Mouse (Mus musculus) hindbrain, embryonic 11.5 days (tissue): ENCODE measurements around the gene Aif1. TPM values are rescaled to one million over a fixed set of nuclear protein-coding genes. Genes with fewer than 3 reads are reported as not detected.

ENCODE experiments used
- ATAC-seq: fragments of 200-750 bp; cut with Nextera tagmentation; 2 replicates; pipeline ENCODE4 v1.8.0; 2017; ENCODE audit warnings: mild to moderate bottlenecking, moderate TSS enrichment, moderate library complexity; ENCODE audit not compliant: low FRiP score
- DNase-seq: peaks from one replicate; pipeline ENCODE4 v3.0.0-alpha.2; 2015; ENCODE audit warnings: low spot score
- H3K27ac ChIP-seq: fragments of 300-500 bp; sonication (generic); 2 replicates; pipeline ENCODE4 v1.5.1; 2014; ENCODE audit warnings: mild to moderate bottlenecking, low read depth, low read length
- H3K27me3 ChIP-seq: fragments of 300-500 bp; sonication (generic); 2 replicates; pipeline ENCODE4 v1.6.1; 2014; ENCODE audit warnings: mild to moderate bottlenecking, low read length, moderate library complexity, mixed read lengths; ENCODE audit not compliant: control insufficient read depth, insufficient read depth
- H3K36me3 ChIP-seq: fragments of 300-500 bp; sonication (generic); 2 replicates; pipeline ENCODE4 v1.6.1; 2014; ENCODE audit warnings: mild to moderate bottlenecking, low read length, moderate library complexity, mixed read lengths; ENCODE audit not compliant: control insufficient read depth, insufficient read depth
- H3K4me1 ChIP-seq: fragments of 300-500 bp; sonication (generic); replicated peaks from 2 replicates; pipeline ENCODE4 v1.6.1; 2014; ENCODE audit warnings: low read length, mixed read lengths; ENCODE audit not compliant: control insufficient read depth, insufficient read depth
- H3K4me2 ChIP-seq: fragments of 300-500 bp; sonication (generic); replicated peaks from 2 replicates; pipeline ENCODE4 v1.6.1; 2014; ENCODE audit warnings: mild to moderate bottlenecking, low read depth, low read length
- H3K4me3 ChIP-seq: fragments of 300-500 bp; sonication (generic); 2 replicates; pipeline ENCODE4 v1.5.1; 2014; ENCODE audit warnings: low read depth, low read length
- H3K9ac ChIP-seq: fragments of 300-500 bp; sonication (generic); 2 replicates; pipeline ENCODE4 v1.6.1; 2014; ENCODE audit warnings: low read depth, low read length
- H3K9me3 ChIP-seq: fragments of 300-500 bp; sonication (generic); 2 replicates; pipeline ENCODE4 v1.6.1; 2016; ENCODE audit warnings: low read length; ENCODE audit not compliant: control insufficient read depth
- WGBS: fragments of 180-500 bp; shearing (Covaris S2); extraction: QIAGEN DNeasy Blood & Tissue Kit; methylation state at CpG from one replicate; pipeline ENCODE4 v1.1.7; 2014; 5-methylcytosine and 5-hydroxymethylcytosine counted together
- polyA plus RNA-seq: library from polyadenylated mRNA; unstranded; fragments of >200 nt; fragmentation: Nextera tagmentation; extraction: Ambion mirVana; gene quantifications from 2 replicates; pipeline ENCODE4 v1.2.1, GENCODE M21; 2014

Gene Aif1
- 6.1 and 8.4 TPM in 2 replicates for polyA plus RNA-seq

DNA sequence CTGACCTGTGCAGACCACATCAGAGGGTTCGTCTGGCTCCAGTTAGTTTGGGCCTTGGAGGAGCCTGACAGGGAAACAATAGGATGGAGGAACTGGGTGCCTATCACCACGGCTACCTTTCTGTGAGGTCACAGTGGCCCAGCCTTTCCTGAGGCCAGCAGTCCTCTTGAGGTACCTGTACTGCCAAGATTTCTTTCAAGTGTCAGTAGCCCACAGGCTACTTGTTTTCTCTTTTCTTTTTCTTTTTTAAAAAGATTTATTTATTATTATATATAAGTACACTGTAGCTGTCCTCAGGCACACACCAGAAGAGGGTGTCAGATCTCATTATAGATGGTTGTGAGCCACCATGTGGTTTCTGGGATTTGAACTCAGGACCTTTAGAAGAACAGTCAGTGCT, at the start of gene Aif1:
Gene Aif1 (minus strand): TSS at position 101 of the 400 bp plus-strand sequence.
- Histone ChIP-seq H3K36me3 (no peaks in the 10 kb centered on the region), H3K9me3 (no peaks in the 10 kb centered on the region), H3K4me1 (no peaks in the 10 kb centered on the region), H3K4me2 (no peak within 1 kb of the TSS), H3K27me3 (no peaks in the 10 kb centered on the region), H3K27ac (no peak within 1 kb of the TSS), H3K4me3 (no peak within 1 kb of the TSS), H3K9ac (no peak within 1 kb of the TSS)
- WGBS = 42% methylated on average over 2 of the region's 2 CpGs
- ATAC-seq (no peak), DNase-seq (no peak)

GRCm38 (mm10) chr17:35225456-35225855, 49.6 kb upstream of the Aif1 start:
- Histone ChIP-seq H3K4me1 (no peaks in the 10 kb centered on the region), H3K4me3 (no peak overlapping the region), H3K36me3 (0 out of 2 replicates have a peak, but pooled peaks cover 5% of the 10 kb centered on the region), H3K9ac (no peak overlapping the region), H3K9me3 (no peaks in the 10 kb centered on the region), H3K27me3 (no peaks in the 10 kb centered on the region), H3K27ac (no peak overlapping the region), H3K4me2 (no peak overlapping the region)
- whole genome bisulfite sequencing = 92% methylated on average over 5 of the region's 5 CpGs
- ATAC-seq (no peak), DNase-seq (no peak)

GRCm38 (mm10) chr17:35224641-35225040, 48.8 kb upstream of the Aif1 start:
- WGBS = 96% methylated on average over 4 of the region's 4 CpGs
- DNase-seq (no peak), ATAC-seq (no peak)
- no peak overlapping the region for H3K9ac ChIP-seq
- no peaks in the 10 kb centered on the region for H3K9me3 ChIP-seq
- no peak overlapping the region for H3K27ac ChIP-seq
- 0 out of 2 replicates have a peak, but pooled peaks cover 5% of the 10 kb centered on the region for H3K36me3 ChIP-seq
- no peaks in the 10 kb centered on the region for H3K27me3 ChIP-seq
- no peaks in the 10 kb centered on the region for H3K4me1 ChIP-seq
- H3K4me2 ChIP-seq = no peak overlapping the region
- no peak overlapping the region for H3K4me3 ChIP-seq

- Histone ChIP-seq H3K27me3 (no peaks in the 10 kb centered on the region), H3K4me1 (no peaks in the 10 kb centered on the region), H3K9me3 (no peaks in the 10 kb centered on the region), H3K36me3 (0 out of 2 replicates have a peak, but pooled peaks cover 5% of the 10 kb centered on the region), H3K4me2 (no peak overlapping the region), H3K4me3 (no peak overlapping the region), H3K27ac (no peak overlapping the region), H3K9ac (no peak overlapping the region)
- WGBS = 79% methylated on average over 6 of the region's 6 CpGs
- ATAC-seq (no peak), DNase-seq (no peak)
Observed at GRCm38 (mm10) chr17:35222299-35222698, 46.4 kb upstream of the Aif1 start.

- WGBS = 73% methylated on average over 26 of the region's 28 CpGs
- Histone ChIP-seq H3K4me3 (no peak within 1 kb of the TSS), H3K4me2 (no peak within 1 kb of the TSS), H3K27ac (no peak within 1 kb of the TSS), H3K36me3 (0 out of 2 replicates have a peak, but pooled peaks cover 5% of the 10 kb centered on the region), H3K27me3 (no peaks in the 10 kb centered on the region), H3K9ac (no peak within 1 kb of the TSS), H3K9me3 (no peaks in the 10 kb centered on the region), H3K4me1 (no peaks in the 10 kb centered on the region)
- ATAC-seq (no peak), DNase-seq (no peak)
Observed at GRCm38 (mm10) chr17:35220156-35220952, 44.5 kb upstream of the Aif1 start, which contains the start of gene Gm16181. Gene Gm16181, plus strand, starts transcription at chr17:35220834.

DNA sequence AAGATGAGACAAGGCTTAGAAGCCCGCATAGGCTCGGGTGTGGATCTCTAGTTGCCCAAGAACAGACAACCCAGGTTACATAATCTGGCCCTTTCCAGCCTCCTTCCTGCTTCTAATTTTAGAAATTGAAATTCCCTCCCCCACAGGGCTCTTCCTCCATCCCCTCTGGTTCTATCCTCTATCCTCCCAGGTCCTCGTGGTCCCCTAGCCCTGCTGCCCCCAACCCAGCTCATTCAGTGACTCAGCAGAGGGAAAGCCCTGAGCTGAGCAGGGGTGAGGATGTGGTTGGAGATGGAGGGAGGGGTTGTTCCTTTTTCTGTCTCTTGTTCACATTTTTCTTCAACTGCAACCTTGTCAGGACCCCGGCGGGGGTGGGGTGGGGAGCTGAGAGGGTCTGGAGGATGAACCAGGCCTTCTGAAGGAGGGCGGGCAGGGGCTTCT, 43.8 kb upstream of the Aif1 start:
- no peaks in the 10 kb centered on the region for H3K36me3 ChIP-seq
- WGBS = 92% methylated on average over 6 of the region's 6 CpGs

DNA sequence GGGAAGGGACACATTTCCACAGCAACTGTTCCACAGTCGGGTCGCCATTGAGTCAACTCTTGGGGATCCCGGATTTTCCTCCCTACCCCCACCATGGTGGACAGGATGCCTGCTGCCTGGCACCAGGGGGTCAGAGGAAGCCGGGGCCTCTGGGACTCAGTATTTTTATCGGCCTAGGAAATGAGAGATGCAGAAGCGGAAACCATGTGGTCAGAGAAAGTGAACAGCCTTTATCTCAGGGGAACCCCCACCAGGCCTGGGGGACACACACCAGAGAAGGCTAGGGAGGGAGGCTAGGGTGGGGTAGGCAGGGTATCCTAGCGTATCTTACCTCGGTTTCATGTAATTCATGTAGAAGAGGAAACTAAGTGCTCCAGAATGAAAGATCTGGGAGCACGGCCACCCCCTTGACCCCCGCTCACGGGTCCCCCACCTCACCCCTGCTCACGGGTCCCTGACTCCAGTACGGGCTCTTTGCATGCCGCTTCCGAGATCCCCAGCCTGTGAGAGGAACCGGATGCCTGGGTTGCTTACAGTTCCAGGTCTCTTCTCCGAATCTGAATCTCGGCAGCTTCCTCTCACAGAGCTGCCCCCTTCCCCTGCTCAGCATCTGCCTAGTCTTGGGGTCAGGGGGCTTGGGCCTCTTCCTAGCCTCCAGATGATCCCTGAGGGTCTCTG, 42.8 kb upstream of the Aif1 start:
- H3K4me1 ChIP-seq = no peaks in the 10 kb centered on the region
- H3K9me3 ChIP-seq = no peaks in the 10 kb centered on the region
- no peak overlapping the region for H3K27ac ChIP-seq
- no peaks in the 10 kb centered on the region for H3K27me3 ChIP-seq
- H3K36me3 ChIP-seq = no peaks in the 10 kb centered on the region
- no peak overlapping the region for H3K9ac ChIP-seq
- no peak for DNase-seq
- ATAC-seq = no peak
- WGBS = 85% methylated on average over 18 of the region's 18 CpGs
- H3K4me2 ChIP-seq = no peak overlapping the region
- H3K4me3 ChIP-seq = no peak overlapping the region

More for the DNA sequence above, 43.8 kb upstream of the Aif1 start:
- no peak overlapping the region for H3K4me3 ChIP-seq
- H3K4me1 ChIP-seq = no peaks in the 10 kb centered on the region
- DNase-seq (no peak), ATAC-seq (no peak)
- H3K27me3 ChIP-seq = no peaks in the 10 kb centered on the region
- no peak overlapping the region for H3K9ac ChIP-seq
- no peak overlapping the region for H3K4me2 ChIP-seq
- H3K27ac ChIP-seq = no peak overlapping the region
- no peaks in the 10 kb centered on the region for H3K9me3 ChIP-seq

- no peak overlapping the region for H3K4me3 ChIP-seq
- ATAC-seq = no peak
- H3K4me1 ChIP-seq = no peaks in the 10 kb centered on the region
- no peak overlapping the region for H3K27ac ChIP-seq
- DNase-seq = no peak
- no peak overlapping the region for H3K9ac ChIP-seq
- no peaks in the 10 kb centered on the region for H3K36me3 ChIP-seq
- no peak overlapping the region for H3K4me2 ChIP-seq
- H3K27me3 ChIP-seq = no peaks in the 10 kb centered on the region
- no peaks in the 10 kb centered on the region for H3K9me3 ChIP-seq
- 93% methylated on average over 5 of the region's 5 CpGs for WGBS
Observed at GRCm38 (mm10) chr17:35213071-35213470, 37.2 kb upstream of the Aif1 start.
